Mouse (Mus musculus) embryonic facial prominence, embryonic 11.5 days (tissue): Measurements from ENCODE around the gene Mrpl50. TPM values are rescaled to one million over a fixed set of nuclear protein-coding genes. Genes with fewer than 3 reads are reported as not detected.

ENCODE experiments used
- ATAC-seq: fragments of 200-750 bp; cut with Nextera tagmentation; replicated peaks from 2 replicates; pipeline ENCODE4 v1.8.0; 2017; ENCODE audit warnings: low read depth; ENCODE audit not compliant: insufficient number of reproducible peaks, low FRiP score, low TSS enrichment
- DNase-seq: peaks from one replicate; pipeline ENCODE4 v3.0.0-alpha.2; 2015; ENCODE audit warnings: low spot score
- H3K27ac ChIP-seq: fragments of 300-500 bp; sonication (generic); replicated peaks from 2 replicates; pipeline ENCODE4 v1.5.1; 2014; ENCODE audit warnings: mild to moderate bottlenecking, low read depth, low read length, control low read depth
- H3K27me3 ChIP-seq: fragments of 300-500 bp; sonication (generic); 2 replicates; pipeline ENCODE4 v1.6.1; 2014; ENCODE audit warnings: mild to moderate bottlenecking, low read length, moderate library complexity, mixed read lengths; ENCODE audit not compliant: control insufficient read depth, insufficient read depth
- H3K36me3 ChIP-seq: fragments of 300-500 bp; sonication (generic); replicated peaks from 2 replicates; pipeline ENCODE4 v1.6.1; 2014; ENCODE audit warnings: low read depth, mild to moderate bottlenecking, low read length, moderate library complexity, mixed read lengths; ENCODE audit not compliant: control insufficient read depth, insufficient read depth
- H3K4me1 ChIP-seq: fragments of 300-500 bp; sonication (generic); 2 replicates; pipeline ENCODE4 v1.6.1; 2014; ENCODE audit warnings: low read length, mixed read lengths; ENCODE audit not compliant: control insufficient read depth, insufficient read depth
- H3K4me2 ChIP-seq: fragments of 300-500 bp; sonication (generic); 2 replicates; pipeline ENCODE4 v1.6.1; 2014; ENCODE audit warnings: low read depth, mild to moderate bottlenecking, control low read depth, low read length, moderate library complexity
- H3K4me3 ChIP-seq: fragments of 300-500 bp; sonication (generic); 2 replicates; pipeline ENCODE4 v1.5.1; 2014; ENCODE audit warnings: low read depth, low read length, control low read depth
- H3K9ac ChIP-seq: fragments of 300-500 bp; sonication (generic); replicated peaks from 2 replicates; pipeline ENCODE4 v1.6.1; 2014; ENCODE audit warnings: mild to moderate bottlenecking, control low read depth, low read length
- H3K9me3 ChIP-seq: fragments of 300-500 bp; sonication (generic); replicated peaks from 2 replicates; pipeline ENCODE4 v1.6.1; 2016; ENCODE audit warnings: mild to moderate bottlenecking, low read length, inconsistent platforms, mixed read lengths; ENCODE audit not compliant: control insufficient read depth
- WGBS: fragments of 180-500 bp; shearing (Covaris S2); extraction: QIAGEN DNeasy Blood & Tissue Kit; methylation state at CpG from one replicate; pipeline ENCODE4 v1.1.7; 2014; 5-methylcytosine and 5-hydroxymethylcytosine counted together
- polyA plus RNA-seq: library from polyadenylated mRNA; unstranded; fragments of >200 nt; fragmentation: Nextera tagmentation; extraction: Ambion mirVana; gene quantifications from 2 replicates; pipeline ENCODE4 v1.2.1, GENCODE M21; 2014

The Mrpl50 gene
- polyA plus RNA-seq, 1 experiment from 2014 or later = 119 TPM

GRCm38 (mm10) chr4:49547544-49548219 is 26.8 kb upstream of the Mrpl50 start:
- Histone ChIP-seq H3K4me1 (no peaks in the 10 kb centered on the region), H3K36me3 (no peaks in the 10 kb centered on the region), H3K9me3 (no peaks in the 10 kb centered on the region), H3K27ac (no peak overlapping the region), H3K4me2 (no peak overlapping the region), H3K27me3 (no peaks in the 10 kb centered on the region), H3K9ac (no peak overlapping the region), H3K4me3 (no peak overlapping the region)
- DNase-seq (no peak), ATAC-seq (no peak)
- WGBS = 88% methylated on average over 7 of the region's 7 CpGs

- Histone ChIP-seq H3K9ac (no peak overlapping the region), H3K36me3 (no peaks in the 10 kb centered on the region), H3K27ac (no peak overlapping the region), H3K27me3 (no peaks in the 10 kb centered on the region), H3K4me1 (no peaks in the 10 kb centered on the region), H3K4me3 (no peak overlapping the region), H3K4me2 (no peak overlapping the region), H3K9me3 (no peaks in the 10 kb centered on the region)
- no peak for DNase-seq
- no peak for ATAC-seq
- WGBS = 75% methylated on average over 6 of the region's 6 CpGs
Observed at GRCm38 (mm10) chr4:49546873-49547543, 26.1 kb upstream of the Mrpl50 start.

- Histone ChIP-seq H3K4me1 (no peaks in the 10 kb centered on the region), H3K9me3 (no peaks in the 10 kb centered on the region), H3K4me2 (no peak overlapping the region), H3K4me3 (no peak overlapping the region), H3K27me3 (no peaks in the 10 kb centered on the region), H3K9ac (no peak overlapping the region), H3K27ac (no peak overlapping the region), H3K36me3 (no peaks in the 10 kb centered on the region)
- DNase-seq (no peak), ATAC-seq (no peak)
- WGBS = 83% methylated on average over 2 of the region's 2 CpGs
Observed at GRCm38 (mm10) chr4:49546026-49546425, 25.1 kb upstream of the Mrpl50 start.

- Histone ChIP-seq H3K9me3 (no peaks in the 10 kb centered on the region), H3K9ac (no peak overlapping the region), H3K4me2 (no peak overlapping the region), H3K27me3 (no peaks in the 10 kb centered on the region), H3K4me3 (no peak overlapping the region), H3K36me3 (no peaks in the 10 kb centered on the region), H3K27ac (no peak overlapping the region), H3K4me1 (no peaks in the 10 kb centered on the region)
- no peak for DNase-seq
- no peak for ATAC-seq
- 70% methylated on average over 3 of the region's 3 CpGs for WGBS
Observed at GRCm38 (mm10) chr4:49540966-49541365, 20.1 kb upstream of the Mrpl50 start.

GRCm38 (mm10) chr4:49539665-49540064 is 18.8 kb upstream of the Mrpl50 start:
- DNase-seq (no peak), ATAC-seq (no peak)
- 86% methylated on average over 6 of the region's 6 CpGs for WGBS
- H3K4me3 ChIP-seq = no peak overlapping the region
- no peak overlapping the region for H3K27ac ChIP-seq
- no peak overlapping the region for H3K4me2 ChIP-seq
- H3K9me3 ChIP-seq = no peaks in the 10 kb centered on the region
- no peak overlapping the region for H3K9ac ChIP-seq
- no peaks in the 10 kb centered on the region for H3K4me1 ChIP-seq
- no peaks in the 10 kb centered on the region for H3K36me3 ChIP-seq
- no peaks in the 10 kb centered on the region for H3K27me3 ChIP-seq

- no peak for DNase-seq
Observed at GRCm38 (mm10) chr4:49536671-49537070, 15.8 kb upstream of the Mrpl50 start.

GRCm38 (mm10) chr4:49535675-49536294 is 14.9 kb upstream of the Mrpl50 start:
- Histone ChIP-seq H3K36me3 (no peaks in the 10 kb centered on the region; the same call in 1 of the 2 replicates), H3K4me3 (no peak overlapping the region), H3K27ac (no peak overlapping the region), H3K4me2 (no peak overlapping the region), H3K9me3 (no peaks in the 10 kb centered on the region), H3K9ac (no peak overlapping the region), H3K27me3 (no peaks in the 10 kb centered on the region), H3K4me1 (no peaks in the 10 kb centered on the region)
- WGBS = 94% methylated on average over 4 of the region's 4 CpGs
- no peak for ATAC-seq
- no peak for DNase-seq

More at GRCm38 (mm10) chr4:49536671-49537070, 15.8 kb upstream of the Mrpl50 start:
- Histone ChIP-seq H3K27ac (no peak overlapping the region), H3K4me2 (no peak overlapping the region), H3K9me3 (no peaks in the 10 kb centered on the region), H3K27me3 (no peaks in the 10 kb centered on the region), H3K36me3 (no peaks in the 10 kb centered on the region), H3K4me3 (no peak overlapping the region), H3K9ac (no peak overlapping the region), H3K4me1 (no peaks in the 10 kb centered on the region)
- no peak for ATAC-seq
- WGBS = 85% methylated on average over 4 of the region's 4 CpGs

GRCm38 (mm10) chr4:49535036-49535435 is 14.1 kb upstream of the Mrpl50 start:
- Histone ChIP-seq H3K27ac (no peak overlapping the region), H3K27me3 (no peaks in the 10 kb centered on the region), H3K9ac (no peak overlapping the region), H3K4me1 (no peaks in the 10 kb centered on the region), H3K4me3 (no peak overlapping the region), H3K36me3 (peaks cover 6% of the 10 kb centered on the region), H3K9me3 (no peaks in the 10 kb centered on the region), H3K4me2 (no peak overlapping the region)
- WGBS = 86% methylated on average over 3 of the region's 3 CpGs
- ATAC-seq (no peak), DNase-seq (no peak)
